Mouse (Mus musculus) intestine, embryonic 16.5 days (tissue): ENCODE measurements around the gene Kcnk10. TPM values are rescaled to one million over a fixed set of nuclear protein-coding genes. Genes with fewer than 3 reads are reported as not detected.
"Not testable (repeated sequence)": the region's sequence is repeated elsewhere in the genome, so short reads cannot be mapped to it uniquely, and the experiment has no call there.

Experiments
- ATAC-seq: fragments of 200-750 bp; cut with Nextera tagmentation; 2 replicates; pipeline ENCODE4 v1.8.0; 2017; ENCODE audit warnings: moderate TSS enrichment, moderate library complexity
- H3K27ac ChIP-seq: fragments of 300-500 bp; sonication (generic); 2 replicates; pipeline ENCODE4 v1.5.1; 2014; ENCODE audit warnings: mild to moderate bottlenecking, low read length
- H3K27me3 ChIP-seq: fragments of 300-500 bp; sonication (generic); replicated peaks from 2 replicates; pipeline ENCODE4 v1.6.1; 2014; ENCODE audit warnings: low read length, control low read depth, mixed read lengths; ENCODE audit not compliant: control insufficient read depth, insufficient read depth
- H3K36me3 ChIP-seq: fragments of 300-500 bp; sonication (generic); 2 replicates; pipeline ENCODE4 v1.6.1; 2014; ENCODE audit warnings: low read length, control low read depth; ENCODE audit not compliant: control insufficient read depth, insufficient read depth
- H3K4me1 ChIP-seq: fragments of 300-500 bp; sonication (generic); 2 replicates; pipeline ENCODE4 v1.6.1; 2014; ENCODE audit warnings: low read length, control low read depth, mixed read lengths; ENCODE audit not compliant: control insufficient read depth, insufficient read depth
- H3K4me2 ChIP-seq: fragments of 300-500 bp; sonication (generic); 2 replicates; pipeline ENCODE4 v1.6.1; 2014; ENCODE audit warnings: low read depth, low read length, control low read depth
- H3K4me3 ChIP-seq: fragments of 300-500 bp; sonication (generic); 2 replicates; pipeline ENCODE4 v1.5.1; 2014; ENCODE audit warnings: mild to moderate bottlenecking, low read length
- H3K9ac ChIP-seq: fragments of 300-500 bp; sonication (generic); 2 replicates; pipeline ENCODE4 v1.6.1; 2014; ENCODE audit warnings: low read depth, low read length
- H3K9me3 ChIP-seq: fragments of 300-500 bp; sonication (generic); 2 replicates; pipeline ENCODE4 v1.6.1; 2016; ENCODE audit warnings: low read length, control low read depth; ENCODE audit not compliant: control insufficient read depth
- WGBS: fragments of 180-500 bp; shearing (Covaris S2); extraction: QIAGEN DNeasy Blood & Tissue Kit; methylation state at CpG from one replicate; pipeline ENCODE4 v1.1.7; 2014; 5-methylcytosine and 5-hydroxymethylcytosine counted together
- polyA plus RNA-seq: library from polyadenylated mRNA; unstranded; fragments of >200 nt; fragmentation: Nextera tagmentation; extraction: Ambion mirVana; gene quantifications from 2 replicates; pipeline ENCODE4 v1.2.1, GENCODE M21; 2015

Gene Kcnk10
- polyA plus RNA-seq: 1.1 TPM in 2 replicates

- Histone ChIP-seq H3K9ac (no peak within 1 kb of the TSS), H3K4me1 (peaks cover 4% of the 10 kb centered on the region), H3K4me3 (peak within 1 kb of the TSS; percentile 19), H3K4me2 (peak within 1 kb of the TSS; percentile 22; the same call in 1 of the 2 replicates), H3K36me3 (no peaks in the 10 kb centered on the region), H3K27me3 (peaks cover 53% of the 10 kb centered on the region), H3K27ac (no peak within 1 kb of the TSS), H3K9me3 (no peaks in the 10 kb centered on the region)
- 1% methylated on average over 22 of the region's 22 CpGs for WGBS
- no peak for ATAC-seq
Measured at GRCm38 (mm10) chr12:98577861-98578360, at the start of gene Kcnk10. Gene Kcnk10 (minus strand): TSS chr12:98578310.

GRCm38 (mm10) chr12:98627392-98628259, 49.5 kb upstream of the Kcnk10 start, which contains the start of gene Spata7:
Gene Spata7 (plus strand): TSS chr12:98628157.
- Histone ChIP-seq H3K4me3 (peak within 1 kb of the TSS; percentile 87), H3K27ac (no peak within 1 kb of the TSS), H3K36me3 (no peaks in the 10 kb centered on the region), H3K27me3 (no peaks in the 10 kb centered on the region), H3K4me1 (peaks cover 2% of the 10 kb centered on the region; the same call in 1 of the 2 replicates), H3K9ac (peak within 1 kb of the TSS; percentile 78), H3K4me2 (peak within 1 kb of the TSS; percentile 59), H3K9me3 (no peaks in the 10 kb centered on the region)
- peak; percentile 97 for ATAC-seq
- WGBS: 3% methylated on average over 32 of the region's 32 CpGs

GRCm38 (mm10) chr12:98623266-98623665, 45.2 kb upstream of the Kcnk10 start:
- H3K27me3 ChIP-seq, H3K27ac ChIP-seq, H3K4me1 ChIP-seq, H3K36me3 ChIP-seq, H3K4me3 ChIP-seq, H3K4me2 ChIP-seq, H3K9me3 ChIP-seq, H3K9ac ChIP-seq, ATAC-seq: not testable (repeated sequence)
- WGBS: 84% methylated on average over 10 of the region's 10 CpGs

GRCm38 (mm10) chr12:98620922-98621321, 42.8 kb upstream of the Kcnk10 start:
- 44% methylated on average over 6 of the region's 6 CpGs for WGBS
- H3K36me3 ChIP-seq, H3K4me2 ChIP-seq, H3K27me3 ChIP-seq, H3K9me3 ChIP-seq, H3K4me1 ChIP-seq, H3K9ac ChIP-seq, H3K27ac ChIP-seq, H3K4me3 ChIP-seq, ATAC-seq: not testable (repeated sequence)

- no peaks in the 10 kb centered on the region for H3K27me3 ChIP-seq
- no peak overlapping the region for H3K27ac ChIP-seq
- no peak for ATAC-seq
- no peaks in the 10 kb centered on the region for H3K9me3 ChIP-seq
- H3K4me2 ChIP-seq: no peak overlapping the region
- no peak overlapping the region for H3K4me3 ChIP-seq
- H3K9ac ChIP-seq: no peak overlapping the region
- no peaks in the 10 kb centered on the region for H3K36me3 ChIP-seq
- no peaks in the 10 kb centered on the region for H3K4me1 ChIP-seq
- WGBS: 38% methylated on average over 2 of the region's 2 CpGs
Measured at GRCm38 (mm10) chr12:98619496-98619895, 41.4 kb upstream of the Kcnk10 start.

- 44% methylated on average over 5 of the region's 5 CpGs for WGBS
- Histone ChIP-seq H3K27me3 (no peaks in the 10 kb centered on the region), H3K4me3 (no peak overlapping the region), H3K36me3 (no peaks in the 10 kb centered on the region), H3K9me3 (no peaks in the 10 kb centered on the region), H3K9ac (no peak overlapping the region), H3K4me2 (no peak overlapping the region), H3K27ac (no peak overlapping the region), H3K4me1 (no peaks in the 10 kb centered on the region)
- no peak for ATAC-seq
Measured at GRCm38 (mm10) chr12:98615746-98616145, 37.6 kb upstream of the Kcnk10 start.

GRCm38 (mm10) chr12:98614910-98615508, 36.9 kb upstream of the Kcnk10 start:
- Histone ChIP-seq H3K9ac (no peak overlapping the region), H3K36me3 (no peaks in the 10 kb centered on the region), H3K27ac (no peak overlapping the region), H3K27me3 (no peaks in the 10 kb centered on the region), H3K4me2 (no peak overlapping the region), H3K9me3 (no peaks in the 10 kb centered on the region), H3K4me1 (no peaks in the 10 kb centered on the region), H3K4me3 (no peak overlapping the region)
- WGBS: 67% methylated on average over 3 of the region's 3 CpGs
- no peak for ATAC-seq

GRCm38 (mm10) chr12:98610341-98610740, 32.2 kb upstream of the Kcnk10 start:
- 67% methylated on average over 3 of the region's 3 CpGs for WGBS
- no peak overlapping the region for H3K4me3 ChIP-seq
- no peak overlapping the region for H3K27ac ChIP-seq
- H3K27me3 ChIP-seq: no peaks in the 10 kb centered on the region
- no peak overlapping the region for H3K9ac ChIP-seq
- H3K36me3 ChIP-seq: no peaks in the 10 kb centered on the region
- no peak overlapping the region for H3K4me2 ChIP-seq
- no peak for ATAC-seq
- H3K4me1 ChIP-seq: no peaks in the 10 kb centered on the region
- no peaks in the 10 kb centered on the region for H3K9me3 ChIP-seq

- Histone ChIP-seq H3K4me1 (no peaks in the 10 kb centered on the region), H3K36me3 (no peaks in the 10 kb centered on the region), H3K4me2 (no peak overlapping the region), H3K9ac (no peak overlapping the region), H3K4me3 (no peak overlapping the region), H3K27me3 (no peaks in the 10 kb centered on the region), H3K9me3 (no peaks in the 10 kb centered on the region), H3K27ac (no peak overlapping the region)
- no peak for ATAC-seq
- WGBS: 74% methylated on average over 5 of the region's 5 CpGs
Measured at GRCm38 (mm10) chr12:98606595-98607290, 28.6 kb upstream of the Kcnk10 start.
